Mouse (Mus musculus) v-Abl transformed pro-B cells (cell line): ENCODE data around the gene P2ry14.
"Not testable (repeated sequence)": the region's sequence is repeated elsewhere in the genome, so short reads cannot be mapped to it uniquely, and the experiment has no call there.

Source experiments
- in situ Hi-C, 2 experiments: fragments of 400-800 bp; cut with MboI; formaldehyde crosslinking; loops; one replicate each; pipeline ENCODE4 v1.15.1; 2025; ENCODE audit not compliant: unreplicated experiment in 2 of 2

The P2ry14 gene

GRCm38 (mm10) chr3:59150624-59151023, 2.8 kb downstream of the P2ry14 start:
- in situ Hi-C loops: no loop called here

DNA sequence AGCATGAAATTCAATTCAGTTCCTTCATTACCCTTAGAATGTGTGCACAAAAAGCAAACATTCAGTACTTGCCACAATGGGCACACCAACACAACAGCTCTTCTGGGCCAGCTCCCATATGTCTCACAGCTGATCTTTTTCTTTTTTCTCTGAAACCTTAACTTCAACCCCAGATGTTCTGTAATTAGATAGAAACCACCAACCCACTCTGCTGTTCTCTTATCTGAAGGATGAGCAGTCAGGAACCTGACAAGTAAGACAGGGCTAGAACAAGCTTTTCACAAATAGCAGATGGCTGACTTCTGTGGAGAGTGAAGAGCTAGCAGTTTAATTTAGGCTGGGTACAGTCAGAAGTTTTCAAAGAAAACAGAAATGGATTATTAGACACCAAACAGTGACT, 3.8 kb downstream of the P2ry14 start:
- in situ Hi-C loops: no loop called here

DNA sequence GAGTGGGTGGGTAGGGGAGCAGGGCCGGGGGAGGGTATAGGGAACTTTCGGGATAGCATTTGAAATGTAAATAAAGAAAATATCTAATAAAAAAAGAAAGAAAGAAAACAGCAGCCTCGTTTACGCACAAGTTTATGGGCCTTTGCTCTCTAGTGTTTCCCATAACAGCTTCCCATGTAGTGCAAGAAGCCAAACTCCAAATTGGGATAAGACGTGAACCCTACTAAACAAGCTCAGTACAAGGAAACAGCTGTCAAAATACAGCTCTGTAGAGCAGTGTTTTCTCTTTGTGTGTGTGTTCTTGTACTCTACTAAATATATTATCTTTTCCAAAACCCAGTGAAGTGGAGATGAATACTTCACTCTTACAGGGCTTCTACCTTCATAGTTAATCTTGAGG, 8.2 kb downstream of the P2ry14 start:
- in situ Hi-C loops: no loop called here

DNA sequence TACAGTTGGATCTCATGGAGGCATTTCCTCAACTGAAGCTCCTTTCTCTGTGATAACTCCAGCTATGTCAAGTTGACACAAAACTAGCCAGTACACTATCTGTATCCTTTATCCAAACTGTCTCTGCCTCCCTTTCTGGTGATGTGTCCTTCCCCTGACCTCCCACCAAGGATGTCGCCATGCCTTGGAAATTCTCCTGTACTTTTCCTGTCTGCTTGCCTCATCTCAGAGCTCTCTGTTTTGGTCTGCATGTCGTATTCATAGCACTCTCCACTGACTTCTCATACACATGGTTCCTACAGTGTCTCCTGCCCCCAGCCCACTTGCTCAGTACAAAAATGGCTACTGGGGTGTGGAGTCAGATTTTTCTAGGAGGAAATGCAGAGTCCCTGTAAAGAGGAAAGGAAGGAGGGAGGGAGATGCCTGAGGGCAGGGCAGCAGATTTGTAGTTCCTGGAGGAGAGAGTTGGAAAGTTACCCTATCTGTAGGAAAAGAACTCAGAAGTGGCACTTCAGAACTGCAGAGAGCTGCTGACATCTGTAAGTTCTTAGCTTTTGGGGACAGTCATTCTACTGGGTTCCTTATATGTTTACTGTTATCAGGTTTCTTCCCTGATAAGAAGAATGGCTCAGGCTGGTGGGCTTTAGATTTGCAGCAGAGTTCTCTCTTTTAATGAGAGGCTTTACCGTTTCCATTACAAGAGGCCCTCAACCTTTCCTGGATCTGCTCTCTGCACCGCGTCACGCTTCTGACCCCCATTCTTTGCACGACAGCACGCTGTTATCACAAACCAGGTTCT, 11.7 kb downstream of the P2ry14 start:
- in situ Hi-C loops: no loop called here

GRCm38 (mm10) chr3:59140941-59141340, 12.5 kb downstream of the P2ry14 start:
- in situ Hi-C loops: not testable (repeated sequence)

GRCm38 (mm10) chr3:59140115-59140514, 13.3 kb downstream of the P2ry14 start:
- in situ Hi-C loops: no loop called here

DNA sequence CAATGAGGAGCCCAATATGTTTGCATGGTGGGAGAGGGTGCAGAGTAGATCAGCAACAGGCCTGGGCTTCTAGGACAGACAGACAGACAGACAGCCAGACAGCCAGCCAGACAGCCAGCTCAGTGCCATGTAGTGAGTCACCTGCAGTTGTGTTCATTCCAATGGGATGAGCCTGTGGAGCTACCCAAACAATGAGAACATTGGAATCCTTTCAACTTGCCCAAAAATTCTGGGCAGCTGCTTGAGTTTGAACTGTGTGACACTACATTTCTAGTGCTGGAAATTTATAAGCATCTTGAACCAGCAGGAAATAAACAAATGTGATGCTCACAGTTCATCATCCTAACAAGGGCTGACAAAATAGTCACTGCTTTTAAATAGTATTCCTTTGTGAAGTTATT, 13.8 kb downstream of the P2ry14 start:
- in situ Hi-C loops: no loop called here

GRCm38 (mm10) chr3:59138946-59139468, 14.4 kb downstream of the P2ry14 start:
- in situ Hi-C loops: no loop called here

DNA sequence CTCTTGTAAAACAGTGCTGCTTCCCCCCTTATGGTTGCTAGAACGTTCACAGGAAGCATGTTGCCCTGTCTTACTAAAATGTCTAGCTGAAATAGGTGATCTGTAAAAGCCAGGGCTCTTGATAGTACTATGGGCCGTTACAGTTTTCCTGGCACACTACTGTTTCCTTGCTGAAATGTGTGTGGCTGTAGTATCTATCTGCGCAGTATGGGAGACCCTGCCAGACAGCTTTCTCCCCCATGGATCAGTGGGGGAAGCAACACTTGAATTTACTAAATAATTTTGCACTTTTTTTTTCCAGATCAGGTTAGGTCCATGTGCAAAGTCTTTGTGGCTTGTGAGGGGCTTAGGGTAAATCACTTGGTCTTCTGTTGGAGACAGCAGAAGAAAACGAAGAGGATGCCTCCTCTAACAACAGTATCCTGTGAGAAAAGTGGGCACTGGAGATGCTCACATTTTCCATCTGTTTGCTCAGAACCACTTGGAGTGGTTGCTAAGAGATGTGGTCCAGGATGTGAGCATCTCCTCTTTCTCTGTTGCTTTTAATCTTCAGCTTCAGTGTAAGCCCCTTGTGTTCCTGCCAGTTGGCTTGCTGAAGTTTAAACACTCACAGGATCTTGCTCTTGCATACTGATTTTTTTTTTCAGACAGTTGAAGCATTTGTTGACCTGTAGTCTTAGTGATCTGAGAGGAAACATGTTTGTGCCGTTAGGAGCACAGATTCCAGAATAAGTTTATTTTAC, 17.3 kb downstream of the P2ry14 start:
- in situ Hi-C loops: no loop called here

- in situ Hi-C loops: no loop called here
Measured at GRCm38 (mm10) chr3:59133189-59133588, 20.2 kb downstream of the P2ry14 start.

- in situ Hi-C loops: no loop called here
Measured at GRCm38 (mm10) chr3:59131966-59132365, 21.5 kb downstream of the P2ry14 start.

DNA sequence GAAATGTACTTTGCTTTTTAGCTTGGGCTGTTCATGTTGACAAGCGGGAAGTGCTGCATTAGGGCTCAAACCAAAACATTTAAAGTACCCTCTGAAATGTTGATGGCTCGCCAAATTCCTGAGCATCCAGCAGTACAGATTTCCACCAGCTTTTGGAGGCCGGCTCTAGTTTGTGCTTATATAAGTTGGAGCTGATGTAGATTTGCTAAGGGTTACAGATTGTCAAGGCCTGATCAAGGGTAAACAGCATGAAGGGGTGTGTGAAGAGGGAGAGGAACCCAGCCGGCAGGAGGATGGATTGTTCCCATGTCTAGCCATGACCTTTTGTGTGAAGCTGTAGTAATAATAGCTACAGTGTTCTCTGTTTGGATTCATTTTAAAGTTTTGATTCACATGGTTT, 22.3 kb downstream of the P2ry14 start:
- in situ Hi-C loops: no loop called here

DNA sequence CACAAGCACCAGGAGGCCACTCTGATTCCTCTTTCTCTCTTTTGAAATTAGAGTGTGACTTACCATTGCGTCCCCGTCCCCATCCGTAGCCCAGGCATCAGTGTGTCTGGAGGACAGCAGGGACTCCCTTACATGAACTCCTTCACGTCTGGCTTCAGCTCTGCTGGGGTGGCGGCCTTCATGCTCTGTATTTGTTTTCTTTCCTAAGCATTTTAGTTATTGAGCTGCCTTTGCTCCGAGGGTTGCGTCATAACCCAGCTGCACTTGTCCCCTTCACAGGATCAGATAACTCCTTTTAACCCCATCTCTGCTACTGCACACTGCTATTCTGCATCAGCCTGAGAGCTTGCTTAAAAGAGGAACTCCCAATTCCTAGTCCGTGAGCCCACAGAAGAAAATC, 23.0 kb downstream of the P2ry14 start:
- in situ Hi-C loops: no loop called here

GRCm38 (mm10) chr3:59129547-59129946, 23.9 kb downstream of the P2ry14 start:
- in situ Hi-C loops: loop anchor here in 1 of 2 experiments (10.0 kb wide), 1 partner anchor 925 kb away; no protein-coding TSS in a partner anchor

- in situ Hi-C loops: loop anchor here in 1 of 2 experiments (10.0 kb wide), 1 partner anchor 926 kb away; no protein-coding TSS in a partner anchor
Measured at GRCm38 (mm10) chr3:59128681-59129080, 24.7 kb downstream of the P2ry14 start.

DNA sequence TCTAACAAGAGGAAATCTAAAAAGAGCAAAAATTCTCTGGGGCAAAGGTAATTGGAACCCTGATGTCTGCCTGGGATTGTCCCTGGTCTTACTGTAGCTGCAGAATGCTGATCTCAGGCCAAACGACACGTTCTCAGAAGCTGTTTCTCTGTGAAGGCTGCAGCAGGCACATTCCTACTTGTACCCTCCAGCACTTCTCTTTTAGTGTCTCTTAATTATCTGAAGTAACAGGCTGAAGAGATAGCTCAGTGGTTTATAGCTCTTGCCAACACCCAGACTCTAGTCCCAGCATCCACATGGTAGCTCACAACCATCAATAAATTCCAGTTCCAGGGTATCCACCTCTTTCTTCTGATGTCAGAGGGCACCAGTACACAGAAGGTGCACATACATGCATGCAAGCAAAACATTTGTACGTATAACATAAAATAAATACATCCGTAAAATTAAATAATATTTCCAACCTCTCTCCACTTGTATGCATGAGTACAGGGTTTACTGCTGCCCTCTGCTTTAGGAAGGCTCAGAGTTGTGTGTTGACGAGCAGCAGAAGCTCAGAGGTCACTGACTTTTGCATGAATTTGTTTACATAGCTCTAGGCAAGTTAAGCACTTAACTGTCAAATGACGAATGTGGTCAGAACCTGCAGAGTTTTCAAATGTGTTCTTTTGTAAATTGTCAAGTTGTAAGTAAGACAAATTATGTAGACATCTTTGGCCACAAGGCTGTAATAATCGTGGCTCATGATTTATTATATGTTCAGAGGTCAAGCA, 27.4 kb downstream of the P2ry14 start:
- in situ Hi-C loops: loop anchor here in 1 of 2 experiments (10.0 kb wide), 1 partner anchor 929 kb away; no protein-coding TSS in a partner anchor

DNA sequence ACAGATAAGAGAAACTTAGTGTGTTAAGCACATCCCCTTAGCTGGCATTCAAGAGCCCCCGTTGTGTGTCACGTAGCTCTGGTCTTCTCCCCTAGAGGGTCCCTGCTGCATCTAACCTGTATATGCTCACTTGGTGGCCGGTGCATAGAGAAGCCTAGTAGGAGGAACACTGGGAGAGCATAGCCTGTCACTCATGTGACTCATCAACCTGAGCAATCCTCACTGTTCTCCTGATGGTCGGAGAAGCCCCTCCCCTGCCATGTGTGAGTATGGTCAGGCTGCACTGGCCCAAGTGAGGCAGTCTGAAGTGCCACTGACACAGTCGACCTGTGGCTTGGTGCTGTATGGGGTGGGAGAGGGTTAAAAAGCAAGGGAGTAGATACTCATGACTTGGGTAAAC, 28.4 kb downstream of the P2ry14 start:
- in situ Hi-C loops: loop anchor here in 1 of 2 experiments (10.0 kb wide), 1 partner anchor 930 kb away; no protein-coding TSS in a partner anchor

- in situ Hi-C loops: loop anchor here (5.0 to 10.0 kb wide), 3 partner anchors 50 to 933 kb away; no protein-coding TSS in a partner anchor
Measured at GRCm38 (mm10) chr3:59121780-59122449, 31.5 kb downstream of the P2ry14 start.

- in situ Hi-C loops: loop anchor here (5.0 to 10.0 kb wide), 3 partner anchors 51 to 934 kb away; no protein-coding TSS in a partner anchor
Measured at GRCm38 (mm10) chr3:59121067-59121730, 32.2 kb downstream of the P2ry14 start.
